Mouse (Mus musculus) CH12.LX (cell line): ENCODE measurements around the gene A3galt2. TPM values are rescaled to one million over a fixed set of nuclear protein-coding genes. Genes with fewer than 3 reads are reported as not detected.

Experiments used
- DNase-seq: peaks from one replicate; pipeline ENCODE4 v3.0.0-alpha.2; 2013; ENCODE audit errors: extremely low read depth
- H3K27ac ChIP-seq: 2 replicates; pipeline ENCODE4 v1.5.1; 2012; ENCODE audit warnings: low read depth, mild to moderate bottlenecking, control low read depth, moderate library complexity; ENCODE audit not compliant: insufficient read depth
- H3K27me3 ChIP-seq: replicated peaks from 2 replicates; pipeline ENCODE3; 2012; ENCODE audit warnings: inconsistent platforms
- H3K36me3 ChIP-seq, 2 experiments: replicated peaks in 1 of 2; 2 replicates each; pipeline versions ENCODE3 to v1.6.1; 2012; ENCODE audit warnings: inconsistent platforms in 1 of 2, low read length in 1 of 2, mild to moderate bottlenecking in 1 of 2, mixed read lengths in 1 of 2, moderate library complexity in 1 of 2; ENCODE audit not compliant: control insufficient read depth in 1 of 2, insufficient read depth in 1 of 2
- H3K4me1 ChIP-seq, 2 experiments: 2 replicates each; pipeline ENCODE4 v1.6.1; 2012; ENCODE audit warnings: inconsistent platforms in 1 of 2, moderate library complexity in 1 of 2; ENCODE audit not compliant: insufficient read depth in 2 of 2, control insufficient read depth in 1 of 2
- H3K4me2 ChIP-seq: 2 replicates; pipeline ENCODE4 v1.6.1; 2012; ENCODE audit warnings: low read depth, mild to moderate bottlenecking, control low read depth; ENCODE audit not compliant: poor library complexity, insufficient read depth, severe bottlenecking
- H3K4me3 ChIP-seq, 3 experiments: fragments of 150-350 bp in 1 of 3; sonication (generic) in 1 of 3; replicated peaks in 1 of 3; 2 replicates each; pipeline versions ENCODE3 to v1.5.1; 2011 to 2012; ENCODE audit warnings: low read depth in 2 of 3, low read length in 2 of 3, mild to moderate bottlenecking in 2 of 3, moderate library complexity in 2 of 3, control low read depth in 1 of 3, improper control_type of control experiment in 1 of 3, inconsistent platforms in 1 of 3, mixed read lengths in 1 of 3; ENCODE audit not compliant: poor library complexity in 1 of 3
- H3K79me2 ChIP-seq: replicated peaks from 2 replicates; pipeline ENCODE4 v1.6.1; 2012; ENCODE audit warnings: mild to moderate bottlenecking, moderate library complexity; ENCODE audit not compliant: control insufficient read depth, poor library complexity, insufficient read depth, severe bottlenecking; ENCODE audit errors: extremely low read depth
- H3K9ac ChIP-seq: 2 replicates; pipeline ENCODE4 v1.6.1; 2012; ENCODE audit warnings: low read depth, mild to moderate bottlenecking, control low read depth, moderate library complexity; ENCODE audit not compliant: insufficient read depth
- H3K9me3 ChIP-seq: replicated peaks from 2 replicates; pipeline ENCODE3; 2012; ENCODE audit warnings: low read length, inconsistent platforms, mixed read lengths
- BHLHE40 ChIP-seq: IDR thresholded peaks from 2 replicates; pipeline ENCODE4 v1.6.1; 2011; ENCODE audit warnings: mild to moderate bottlenecking, low read depth, low read length, improper control_type of control experiment
- CHD2 ChIP-seq: IDR thresholded peaks from 2 replicates; pipeline ENCODE4 v1.6.1; 2011; ENCODE audit warnings: low read length, improper control_type of control experiment
- CTCF ChIP-seq, 2 experiments: IDR thresholded peaks in 1 of 2; conservative IDR thresholded peaks in 1 of 2; 2 replicates each; pipeline ENCODE4 v1.5.1; 2011 to 2012; ENCODE audit warnings: low read depth in 2 of 2, low read length in 2 of 2, improper control_type of control experiment in 1 of 2, inconsistent platforms in 1 of 2, mild to moderate bottlenecking in 1 of 2, moderate library complexity in 1 of 2
- E2F4 ChIP-seq: IDR thresholded peaks from 2 replicates; pipeline ENCODE4 v1.6.1; 2011; ENCODE audit warnings: low read depth, low read length, improper control_type of control experiment; ENCODE audit not compliant: insufficient replicate concordance
- ELF1 ChIP-seq: IDR thresholded peaks from 2 replicates; pipeline ENCODE4 v1.6.1; 2014; ENCODE audit warnings: low read depth, mild to moderate bottlenecking, inconsistent platforms, low read length, improper control_type of control experiment
- EP300 ChIP-seq: IDR thresholded peaks from 2 replicates; pipeline ENCODE4 v1.6.1; 2011; ENCODE audit warnings: low read length, improper control_type of control experiment
- HCFC1 ChIP-seq: IDR thresholded peaks from 2 replicates; pipeline ENCODE4 v1.6.1; 2012; ENCODE audit warnings: low read depth, mild to moderate bottlenecking, inconsistent platforms, low read length, improper control_type of control experiment
- MAFK ChIP-seq: IDR thresholded peaks from 2 replicates; pipeline ENCODE4 v1.6.1; 2011; ENCODE audit warnings: low read length, improper control_type of control experiment; ENCODE audit not compliant: insufficient replicate concordance
- MAX ChIP-seq: IDR thresholded peaks from 2 replicates; pipeline ENCODE4 v1.6.1; 2011; ENCODE audit warnings: low read length, improper control_type of control experiment
- MAZ ChIP-seq: IDR thresholded peaks from 2 replicates; pipeline ENCODE4 v1.6.1; 2012; ENCODE audit warnings: low read depth, mild to moderate bottlenecking, inconsistent platforms, low read length, improper control_type of control experiment, moderate library complexity
- MEF2A ChIP-seq: IDR thresholded peaks from 2 replicates; pipeline ENCODE4 v1.6.1; 2014; ENCODE audit warnings: low read depth, mild to moderate bottlenecking, inconsistent platforms, low read length, improper control_type of control experiment, borderline replicate concordance
- MXI1 ChIP-seq: IDR thresholded peaks from 2 replicates; pipeline ENCODE4 v1.6.1; 2011; ENCODE audit warnings: mild to moderate bottlenecking, low read depth, low read length, improper control_type of control experiment
- MYC ChIP-seq: IDR thresholded peaks from 2 replicates; pipeline ENCODE4 v1.6.1; 2011; ENCODE audit warnings: low read depth, mild to moderate bottlenecking, improper control_type of control experiment, low read length
- PAX5 ChIP-seq: IDR thresholded peaks from 2 replicates; pipeline ENCODE4 v1.6.1; 2012; ENCODE audit warnings: low read length, inconsistent platforms, mixed read lengths
- POLR2AphosphoS2 ChIP-seq: IDR thresholded peaks from 2 replicates; pipeline ENCODE4 v1.6.1; 2011; ENCODE audit warnings: low read depth, low read length, improper control_type of control experiment
- RAD21 ChIP-seq: IDR thresholded peaks from 2 replicates; pipeline ENCODE4 v1.6.1; 2011; ENCODE audit warnings: low read depth, mild to moderate bottlenecking, low read length, improper control_type of control experiment, moderate library complexity
- RCOR1 ChIP-seq: conservative IDR thresholded peaks from 2 replicates; pipeline ENCODE4 v1.6.1; 2012; ENCODE audit warnings: low read depth, mild to moderate bottlenecking, inconsistent platforms, low read length, improper control_type of control experiment
- SMC3 ChIP-seq: IDR thresholded peaks from 2 replicates; pipeline ENCODE4 v1.6.1; 2011; ENCODE audit warnings: low read depth, low read length, improper control_type of control experiment
- TBP ChIP-seq: conservative IDR thresholded peaks from 2 replicates; pipeline ENCODE4 v1.6.1; 2011; ENCODE audit warnings: low read depth, low read length, improper control_type of control experiment
- TCF12 ChIP-seq: IDR thresholded peaks from 2 replicates; pipeline ENCODE4 v1.6.1; 2014; ENCODE audit warnings: low read depth, mild to moderate bottlenecking, inconsistent platforms, low read length, improper control_type of control experiment
- UBTF ChIP-seq: IDR thresholded peaks from 2 replicates; pipeline ENCODE4 v1.6.1; 2012; ENCODE audit warnings: low read depth, mild to moderate bottlenecking, inconsistent platforms, low read length, improper control_type of control experiment, moderate library complexity
- USF1 ChIP-seq: IDR thresholded peaks from 2 replicates; pipeline ENCODE4 v1.6.1; 2014; ENCODE audit warnings: low read depth, mild to moderate bottlenecking, inconsistent platforms, low read length, improper control_type of control experiment
- USF2 ChIP-seq: conservative IDR thresholded peaks from 2 replicates; pipeline ENCODE4 v1.6.1; 2011; ENCODE audit warnings: low read depth, low read length, improper control_type of control experiment
- ZNF384 ChIP-seq: IDR thresholded peaks from 2 replicates; pipeline ENCODE4 v1.6.1; 2012; ENCODE audit warnings: low read depth, low read length, improper control_type of control experiment, inconsistent platforms
- dilution Hi-C: fragments of 300-500 bp; cut with MboI; formaldehyde crosslinking; loops from 2 replicates; pipeline ENCODE4 v1.14.3; 2020; ENCODE audit warnings: low sequenced_read_pairs; ENCODE audit not compliant: extremely low pct_unique_long_range_greater_than_20kb, extremely low pct_ligation_motif_present
- in situ Hi-C: fragments of 300-500 bp; cut with MboI; formaldehyde crosslinking; loops from 3 replicates; pipeline ENCODE4 v1.14.3; 2019; ENCODE audit warnings: low sequenced_read_pairs, low pct_ligation_motif_present, low pct_unique_long_range_greater_than_20kb, mixed read lengths
- polyA plus RNA-seq: library from polyadenylated mRNA; unstranded; fragments of >175 nt; gene quantifications from 2 replicates; pipeline ENCODE4 v1.2.1, GENCODE M21; 2012; ENCODE audit warnings: low read depth; ENCODE audit not compliant: insufficient read length
- total RNA-seq, 2 experiments: library from RNA; depleted of rRNA; stranded (reverse); fragments of 300-350 nt in 1 of 2; fragments of >200 nt in 1 of 2; gene quantifications; 2 replicates each; pipeline ENCODE4 v1.2.3; 2012 to 2014

Gene A3galt2
- total and polyA plus RNA-seq, 3 experiments: 0.04 to 0.11 TPM; not detected in 1

DNA sequence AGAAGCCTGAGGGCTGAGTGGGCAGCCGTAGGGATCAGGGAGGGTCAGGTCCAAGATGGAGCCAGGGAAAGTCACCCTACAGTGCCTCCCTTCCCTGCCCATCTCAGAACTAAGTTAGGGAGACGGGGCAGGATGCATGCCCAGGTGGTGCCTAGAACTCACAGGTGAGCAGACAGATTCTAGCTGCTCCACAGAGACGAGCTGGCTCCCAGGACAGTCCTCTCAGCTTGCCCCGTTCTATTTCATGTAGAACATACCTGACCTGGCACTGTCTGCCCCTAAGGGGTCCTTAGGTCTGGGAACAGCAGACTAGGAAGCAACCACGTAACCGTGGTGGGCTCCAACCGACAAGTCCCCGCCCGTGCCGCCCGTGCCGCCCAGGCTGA is 45.4 kb upstream of the A3galt2 start:
- peaks cover 0 to 16% of the 10 kb centered on the region in 2 experiments for H3K36me3 ChIP-seq
- H3K9me3 ChIP-seq: no peaks in the 10 kb centered on the region
- TF ChIP-seq BHLHE40 (no peak), UBTF (no peak), HCFC1 (no peak), MAFK (no peak), CTCF (conservative IDR thresholded peaks at IDR 0.05 in 1 of 2, IDR thresholded peaks at IDR 0.05 in 1 of 2; ENCODE audit: low read depth in 2 of 2, low read length in 2 of 2) (no peak), TBP (no peak), MAZ (no peak), RAD21 (no peak), USF1 (no peak), CHD2 (no peak)
- TF ChIP-seq, all 38 proteins: peak for 0
- no peak overlapping the region for H3K4me2 ChIP-seq
- dilution Hi-C loops (no loop called here), in situ Hi-C loops (loop anchor here (5.0 to 10.0 kb wide), 4 partner anchors 97 to 375 kb away; partner anchors contain the start of gene Zscan20)
- no peaks in the 10 kb centered on the region for H3K27me3 ChIP-seq
- H3K4me3 ChIP-seq: no peak overlapping the region
- DNase-seq: no peak
- no peak overlapping the region for H3K9ac ChIP-seq
- peaks cover 24 to 51% of the 10 kb centered on the region in 2 experiments for H3K4me1 ChIP-seq
- H3K79me2 ChIP-seq: no peaks in the 10 kb centered on the region
- H3K27ac ChIP-seq: no peak overlapping the region

DNA sequence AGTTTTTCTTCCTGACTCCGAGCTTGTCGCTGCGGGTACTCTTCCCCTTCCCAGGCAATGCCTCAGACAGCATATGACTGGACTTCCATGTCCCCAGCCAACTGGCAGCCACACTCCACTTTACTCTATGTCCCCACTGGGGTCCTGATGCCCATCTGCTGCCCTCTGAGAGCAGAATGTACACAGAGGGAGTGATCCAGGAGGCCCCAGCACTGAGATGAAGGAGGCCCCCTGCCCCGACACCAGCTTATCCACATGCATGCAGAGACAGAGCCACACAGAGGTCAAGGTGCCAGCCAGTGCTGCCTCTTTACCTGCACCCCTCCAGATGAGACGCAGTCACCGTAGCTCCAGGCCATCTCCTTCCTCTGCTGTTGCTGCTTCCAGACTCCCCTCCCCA is 44.9 kb upstream of the A3galt2 start:
- Histone ChIP-seq H3K79me2 (no peaks in the 10 kb centered on the region), H3K9ac (no peak overlapping the region), H3K27me3 (no peaks in the 10 kb centered on the region), H3K4me1 (peaks cover 19 to 51% of the 10 kb centered on the region in 2 experiments), H3K36me3 (peaks cover 0 to 21% of the 10 kb centered on the region in 2 experiments), H3K27ac (no peak overlapping the region), H3K4me3 (no peak overlapping the region), H3K4me2 (no peak overlapping the region), H3K9me3 (no peaks in the 10 kb centered on the region)
- dilution Hi-C loops: no loop called here
- TF ChIP-seq E2F4 (no peak), EP300 (no peak), PAX5 (no peak), RCOR1 (no peak), ELF1 (no peak), USF2 (no peak), MAX (no peak), ZNF384 (no peak), MXI1 (no peak), SMC3 (no peak), TBP (no peak), USF1 (no peak), TCF12 (no peak), MEF2A (no peak), MYC (no peak), POLR2AphosphoS2 (no peak)
- DNase-seq: no peak
- in situ Hi-C loops: loop anchor here (10.0 kb wide), 3 partner anchors 145 to 375 kb away; no protein-coding TSS in a partner anchor
